Comparison of ENCODE assay signal across 23 mouse cellular contexts in the genomic region with DNA sequence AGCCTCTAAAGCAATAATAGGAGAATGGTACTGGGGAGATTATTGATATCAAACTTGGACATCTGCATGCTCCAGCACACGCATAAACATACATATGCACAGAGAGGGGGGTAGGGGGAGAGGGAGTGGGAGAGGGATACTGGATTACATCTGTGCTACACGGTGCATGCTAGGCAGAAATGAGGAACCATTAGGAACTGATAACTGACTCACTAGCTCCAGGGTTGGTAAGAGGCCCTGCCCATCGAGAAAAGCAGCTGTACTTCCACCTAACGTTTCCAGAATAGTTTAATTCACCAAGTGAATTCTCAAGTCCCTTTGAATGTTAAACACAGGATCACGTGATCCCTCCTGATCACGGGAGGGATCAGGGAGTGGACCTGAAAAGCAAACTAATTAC.
A peak's percentile ranks its signal among the peaks of the same experiment; 100 is the strongest.
DNase-seq lines count a peak whose midpoint lies in the region; ATAC-seq and TF ChIP-seq lines count a peak whose summit lies in the region.
"Had no signal": no experiment of that assay in that cellular context is flagged by ENCODE, and none has a peak within 500 bp of the region (broad histone marks: within the 10 kb centered on the region; RNA-seq: fewer than 3 reads in every experiment).

No protein-coding gene starts in this region.

- no peaks in the 10 kb centered on the region for H3K4me1 ChIP-seq in liver, adult 2 months (ENCODE audit: control insufficient read depth, insufficient read depth, low read length)
- peaks cover 6% of the 10 kb centered on the region in 2 experiments for H3K4me1 ChIP-seq in MEL (ENCODE audit: control insufficient read depth in 1 of 2, insufficient read depth in 2 of 2, low read length in 2 of 2)
- H3K4me1 ChIP-seq in forebrain, postnatal 0 days (ENCODE audit: insufficient read depth) = no peaks in the 10 kb centered on the region

- H3K27ac ChIP-seq in liver, adult 2 months (replicated peaks; ENCODE audit: insufficient read depth, low read depth, low read length) = no peak overlapping the region
- no peak overlapping the region; the same call in 1 of the 2 replicates for H3K27ac ChIP-seq in MEL (ENCODE audit: control insufficient read depth, low read depth, low read length)
- no peak overlapping the region for H3K27ac ChIP-seq in forebrain, postnatal 0 days (ENCODE audit: low read depth, low read length)

- 59% methylated on average over 6 of the region's 6 CpGs for WGBS in liver, adult 2 months
- 79% methylated on average over 6 of the region's 6 CpGs for WGBS in forebrain, postnatal 0 days

- H3K79me2 ChIP-seq in liver, adult 2 months (ENCODE audit: control insufficient read depth, insufficient read depth, low read length) = no peaks in the 10 kb centered on the region
- no peaks in the 10 kb centered on the region for H3K79me2 ChIP-seq in MEL (ENCODE audit: control insufficient read depth, insufficient read depth, low read length, poor library complexity)

- H3K9me3 ChIP-seq in MEL (replicated peaks; ENCODE audit: insufficient read depth, low read length) = no peaks in the 10 kb centered on the region
- no peaks in the 10 kb centered on the region for H3K9me3 ChIP-seq in forebrain, postnatal 0 days (ENCODE audit: low read length)

- no peak for TF ChIP-seq RAD21 in MEL (IDR thresholded peaks at IDR 0.05; ENCODE audit: low read depth, low read length)

- no peak for TF ChIP-seq CTCF in liver, adult 2 months (IDR thresholded peaks at IDR 0.05; ENCODE audit: low read depth, low read length)
- no peak for TF ChIP-seq CTCF in MEL (IDR thresholded peaks at IDR 0.05 in 2 of 3, conservative IDR thresholded peaks at IDR 0.05 in 1 of 3; ENCODE audit: control insufficient read depth in 1 of 3, insufficient read depth in 1 of 3, low read depth in 2 of 3, low read length in 3 of 3, poor library complexity in 1 of 3, severe bottlenecking in 1 of 3)
- TF ChIP-seq CTCF in forebrain, postnatal 0 days (IDR thresholded peaks at IDR 0.05; ENCODE audit: low read depth) = no peak

- no peak overlapping the region for H3K9ac ChIP-seq in liver, adult 2 months (ENCODE audit: low read depth, low read length)
- H3K9ac ChIP-seq in MEL (ENCODE audit: control insufficient read depth, low read depth, low read length, poor library complexity, severe bottlenecking) = peak overlapping the region; percentile 8; the same call in 1 of the 2 replicates
- no peak overlapping the region for H3K9ac ChIP-seq in forebrain, postnatal 0 days

- TF ChIP-seq EP300 in MEL (IDR thresholded peaks at IDR 0.05; ENCODE audit: low read depth in 1 of 2, low read length in 2 of 2) = no peak; a peak in 1 of 4 replicates

- H3K4me2 ChIP-seq in forebrain, postnatal 0 days (ENCODE audit: low read depth) = no peak overlapping the region

- DNase-seq in liver, adult 2 months (ENCODE audit: extremely low read depth, low read depth, low spot score) = peak; percentile 29
- no peak for DNase-seq in liver
- DNase-seq in MEL (ENCODE audit: low read depth, low spot score) = peak; percentile 76
- peak; percentile 45 for DNase-seq in MEL-GATA-1-ER (ENCODE audit: extremely low read depth, low read depth)
- no peak for DNase-seq in layer of hippocampus, postnatal 14 days (ENCODE audit: low spot score in 2 of 2)
- no peak for DNase-seq in forebrain, postnatal 0 days
- DNase-seq: adrenal gland, adult 2 months; adrenal gland, adult 8-10 months; adrenal gland, postnatal 10 days; adrenal gland, postnatal 14 days; adrenal gland, postnatal 25 days; adrenal gland, postnatal 36 days; B cell, adult 2 months; cerebellum, adult 11 months; cerebellum, adult 11-12 months; cerebellum, adult 18-20 months; cerebellum, adult 2 months; cerebellum, adult 8-10 months had no signal

- no peak for ATAC-seq in forebrain, postnatal 0 days
- ATAC-seq: activated CD4-positive, CD25-positive, alpha-beta regulatory T cell, adult 4 months; CD4-positive, CD25-positive, alpha-beta regulatory T cell, adult 4 months; Patski had no signal

- H3K27me3 ChIP-seq in liver, adult 2 months (ENCODE audit: control insufficient read depth, insufficient read depth, low read length) = no peaks in the 10 kb centered on the region
- no peaks in the 10 kb centered on the region for H3K27me3 ChIP-seq in MEL (ENCODE audit: control insufficient read depth in 1 of 2, insufficient read depth in 2 of 2, low read length in 2 of 2)
- no peaks in the 10 kb centered on the region for H3K27me3 ChIP-seq in forebrain, postnatal 0 days (ENCODE audit: insufficient read depth, low read length)
- H3K27me3 ChIP-seq: CH12.LX had no signal

- H3K36me3 ChIP-seq in liver, adult 2 months (ENCODE audit: control insufficient read depth, insufficient read depth, low read length) = no peaks in the 10 kb centered on the region
- H3K36me3 ChIP-seq in MEL (ENCODE audit: control insufficient read depth in 1 of 2, insufficient read depth in 2 of 2, low read length in 2 of 2) = peaks cover 0 to 8% of the 10 kb centered on the region in 2 experiments; a peak in 2 of 4 replicates
- no peaks in the 10 kb centered on the region for H3K36me3 ChIP-seq in forebrain, postnatal 0 days (ENCODE audit: insufficient read depth)
- H3K36me3 ChIP-seq: G1E had no signal

- H3K4me3 ChIP-seq in liver, adult 2 months (ENCODE audit: insufficient read depth, low read depth, low read length) = no peak overlapping the region
- H3K4me3 ChIP-seq in MEL (ENCODE audit: control insufficient read depth in 1 of 2, insufficient read depth in 1 of 2, low read depth in 2 of 2, low read length in 2 of 2) = peak overlapping the region in 1 of 2 experiments; percentile 23; a peak in 1 of 4 replicates
- H3K4me3 ChIP-seq in forebrain, postnatal 0 days (ENCODE audit: low read depth, low read length) = no peak overlapping the region

- no peak for TF ChIP-seq POLR2A in liver, adult 2 months (IDR thresholded peaks at IDR 0.05; ENCODE audit: extremely low read depth, insufficient read depth, low read length)
- no peak for TF ChIP-seq POLR2A in MEL (IDR thresholded peaks at IDR 0.05; ENCODE audit: control insufficient read depth in 1 of 2, insufficient read depth in 1 of 2, low read depth in 1 of 2, low read length in 2 of 2, poor library complexity in 1 of 2)

TF ChIP-seq in MEL, 35 proteins besides CTCF, POLR2A, EP300 and RAD21:
- TF ChIP-seq ZMIZ1 (IDR thresholded peaks at IDR 0.05; ENCODE audit: low read depth, low read length) (no peak), KAT2A (conservative IDR thresholded peaks at IDR 0.05; ENCODE audit: low read depth, low read length) (no peak), GATA1 (IDR thresholded peaks at IDR 0.05; ENCODE audit: low read depth, low read length) (peak; percentile 70)

Comparison
In these comparisons a context has a peak if more than half of its experiments do, and no peak if none do; other contexts are left out.
1. DNase-seq: peak in liver, adult 2 months (single experiment), MEL (single experiment) and MEL-GATA-1-ER (single experiment); none in liver (single experiment), layer of hippocampus, postnatal 14 days (0 of 2) and forebrain, postnatal 0 days (single experiment).